Mouse (Mus musculus) C2C12 (cell line): ENCODE data around the gene Ptpn6. TPM values are rescaled to one million over a fixed set of nuclear protein-coding genes. Genes with fewer than 3 reads are reported as not detected.

Experiments
- H3K27me3 ChIP-seq: one replicate; pipeline ENCODE4 v1.6.1; 2011; ENCODE audit not compliant: control insufficient read depth, insufficient read depth, insufficient read length
- H3K36me3 ChIP-seq: one replicate; pipeline ENCODE4 v1.6.1; 2011; ENCODE audit not compliant: control insufficient read depth, insufficient read depth
- H3K4me3 ChIP-seq: one replicate; pipeline ENCODE4 v1.5.1; 2011; ENCODE audit warnings: mild to moderate bottlenecking, control low read depth; ENCODE audit not compliant: poor library complexity, insufficient read depth, severe bottlenecking
- H3K79me2 ChIP-seq: one replicate; pipeline ENCODE4 v1.6.1; 2011; ENCODE audit not compliant: control insufficient read depth, insufficient read depth
- H3K79me3 ChIP-seq: one replicate; pipeline ENCODE4 v1.6.1; 2011; ENCODE audit warnings: low read depth, control low read depth
- H3ac ChIP-seq: one replicate; pipeline ENCODE3; 2011; ENCODE audit warnings: low read depth; ENCODE audit not compliant: control insufficient read depth, insufficient read length
- CEBPB ChIP-seq: IDR thresholded peaks from one replicate; pipeline ENCODE4 v1.6.1; 2011; ENCODE audit warnings: low read depth, mild to moderate bottlenecking, control low read depth, moderate library complexity
- CTCF ChIP-seq: IDR thresholded peaks from one replicate; pipeline ENCODE4 v1.5.1; 2011; ENCODE audit not compliant: control insufficient read depth, insufficient read depth, insufficient read length
- FOSL1 ChIP-seq: IDR thresholded peaks from one replicate; pipeline ENCODE4 v1.8.0; 2011; ENCODE audit warnings: mild to moderate bottlenecking, low read length; ENCODE audit not compliant: poor library complexity, insufficient read depth, severe bottlenecking
- MAX ChIP-seq: IDR thresholded peaks from one replicate; pipeline ENCODE4 v1.6.1; 2011; ENCODE audit warnings: mild to moderate bottlenecking, control low read depth
- MYOD1 ChIP-seq: IDR thresholded peaks from one replicate; pipeline ENCODE4 v1.6.1; 2011; ENCODE audit warnings: low read depth; ENCODE audit not compliant: control insufficient read depth, insufficient read length
- MYOG ChIP-seq: IDR thresholded peaks from one replicate; pipeline ENCODE4 v1.6.1; 2011; ENCODE audit not compliant: control insufficient read depth, insufficient read length; ENCODE audit errors: extremely low read depth
- USF1 ChIP-seq: IDR thresholded peaks from one replicate; pipeline ENCODE4 v1.6.1; 2011; ENCODE audit warnings: low read depth, mild to moderate bottlenecking, control low read depth, moderate library complexity
- polyA plus RNA-seq: library from polyadenylated mRNA; unstranded; fragments of >200 nt; fragmentation: generic; extraction: Trizol; gene quantifications from one replicate; pipeline ENCODE4 v1.2.1, GENCODE M21; 2012; ENCODE audit warnings: missing spikeins

Gene Ptpn6
- polyA plus RNA-seq, 1 experiment = 8.2 TPM

DNA sequence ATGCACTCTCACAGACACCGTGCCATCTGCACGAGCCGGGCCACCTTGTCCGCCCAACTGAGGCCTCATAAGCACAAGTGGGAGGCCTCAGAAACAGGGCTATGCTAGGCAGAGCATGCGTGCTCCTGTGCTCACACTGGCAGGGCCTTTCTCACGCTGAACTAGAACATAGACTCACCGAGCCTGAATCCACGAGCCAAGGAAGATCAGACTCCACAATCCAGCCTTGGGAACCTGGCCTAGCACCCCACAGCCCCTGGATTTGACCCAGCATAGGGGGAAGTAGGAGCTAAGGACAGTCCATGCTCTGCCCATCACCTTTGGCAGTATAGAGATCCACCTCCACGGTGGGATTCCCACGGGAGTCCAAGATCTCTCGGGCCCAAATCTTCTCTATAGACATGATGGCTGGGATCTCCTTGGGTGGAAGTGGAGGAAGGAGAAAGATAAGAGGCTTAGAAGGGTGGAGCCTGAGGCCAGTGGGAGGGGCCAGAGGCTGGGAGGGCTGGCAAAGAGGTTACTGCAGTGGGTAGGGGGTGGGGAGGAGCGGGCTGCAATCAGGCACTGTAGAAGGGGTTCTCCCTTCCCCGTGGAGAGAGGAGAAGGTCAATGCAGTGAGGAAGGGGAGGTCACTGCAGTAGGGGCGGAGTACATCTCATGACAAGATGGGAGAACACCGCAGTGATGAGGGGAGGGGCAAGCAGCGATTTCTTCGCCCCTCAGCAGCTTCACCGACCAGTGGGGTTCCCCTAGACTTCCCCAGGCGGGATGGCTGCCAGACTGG, 29.6 kb upstream of the Ptpn6 start:
- no peaks in the 10 kb centered on the region for H3K79me2 ChIP-seq
- no peaks in the 10 kb centered on the region for H3K27me3 ChIP-seq
- TF ChIP-seq CTCF = no peak
- TF ChIP-seq FOSL1 = no peak
- TF ChIP-seq MYOG = no peak
- no peak for TF ChIP-seq CEBPB
- no peak for TF ChIP-seq USF1
- no peak for TF ChIP-seq MYOD1
- no peak for TF ChIP-seq MAX
- no peaks in the 10 kb centered on the region for H3K36me3 ChIP-seq
- no peak overlapping the region for H3ac ChIP-seq
- H3K4me3 ChIP-seq = no peak overlapping the region
- H3K79me3 ChIP-seq = no peaks in the 10 kb centered on the region

DNA sequence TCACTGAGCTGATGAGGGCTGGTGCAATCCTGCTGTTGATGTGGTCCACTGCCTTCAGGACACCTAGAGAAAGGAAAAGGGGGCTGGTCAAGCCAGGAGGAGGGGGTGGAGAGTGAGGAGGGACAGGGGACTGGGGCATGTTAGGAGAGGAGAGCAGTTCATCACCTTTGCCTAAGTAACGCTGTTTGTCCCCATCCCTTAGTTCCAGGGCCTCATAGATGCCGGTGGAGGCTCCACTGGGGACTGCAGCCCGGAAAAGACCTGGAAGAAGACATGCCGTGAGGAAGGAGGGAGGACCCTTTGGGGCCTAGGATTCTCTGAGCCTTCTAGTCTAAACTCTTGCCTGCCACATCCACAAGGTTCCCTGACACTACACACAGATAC, 29.0 kb upstream of the Ptpn6 start:
- Histone ChIP-seq H3K79me3 (no peaks in the 10 kb centered on the region), H3K79me2 (no peaks in the 10 kb centered on the region), H3K36me3 (no peaks in the 10 kb centered on the region), H3K4me3 (no peak overlapping the region), H3ac (no peak overlapping the region), H3K27me3 (no peaks in the 10 kb centered on the region)
- TF ChIP-seq CEBPB = no peak
- no peak for TF ChIP-seq MAX
- no peak for TF ChIP-seq FOSL1
- TF ChIP-seq CTCF = no peak
- TF ChIP-seq MYOG = no peak
- no peak for TF ChIP-seq MYOD1
- no peak for TF ChIP-seq USF1

DNA sequence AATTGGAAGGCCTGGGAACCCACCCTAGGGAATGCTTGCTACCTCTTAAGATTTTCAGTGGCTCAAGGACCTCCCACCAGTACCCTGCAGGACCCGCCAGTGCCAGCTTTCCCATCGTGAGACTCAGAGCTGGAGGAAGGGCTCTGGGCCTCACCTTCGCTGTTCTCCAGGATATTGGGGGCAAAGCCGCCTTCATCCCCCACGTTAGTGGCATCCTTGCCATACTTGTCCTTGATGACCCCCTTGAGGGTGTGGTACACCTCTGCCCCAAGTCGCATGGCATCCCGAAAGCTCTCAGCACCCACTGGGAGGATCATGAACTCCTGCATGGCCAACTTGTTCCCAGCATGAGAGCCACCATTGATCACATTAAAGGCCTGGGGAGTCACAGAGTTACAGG, 27.4 kb upstream of the Ptpn6 start:
- H3K79me2 ChIP-seq = no peaks in the 10 kb centered on the region
- no peak overlapping the region for H3K4me3 ChIP-seq
- no peaks in the 10 kb centered on the region for H3K79me3 ChIP-seq
- H3K36me3 ChIP-seq = no peaks in the 10 kb centered on the region
- H3ac ChIP-seq = no peak overlapping the region
- TF ChIP-seq MYOD1 (no peak), MAX (no peak), CTCF (no peak), MYOG (no peak), CEBPB (no peak), USF1 (no peak), FOSL1 (no peak)
- no peaks in the 10 kb centered on the region for H3K27me3 ChIP-seq

DNA sequence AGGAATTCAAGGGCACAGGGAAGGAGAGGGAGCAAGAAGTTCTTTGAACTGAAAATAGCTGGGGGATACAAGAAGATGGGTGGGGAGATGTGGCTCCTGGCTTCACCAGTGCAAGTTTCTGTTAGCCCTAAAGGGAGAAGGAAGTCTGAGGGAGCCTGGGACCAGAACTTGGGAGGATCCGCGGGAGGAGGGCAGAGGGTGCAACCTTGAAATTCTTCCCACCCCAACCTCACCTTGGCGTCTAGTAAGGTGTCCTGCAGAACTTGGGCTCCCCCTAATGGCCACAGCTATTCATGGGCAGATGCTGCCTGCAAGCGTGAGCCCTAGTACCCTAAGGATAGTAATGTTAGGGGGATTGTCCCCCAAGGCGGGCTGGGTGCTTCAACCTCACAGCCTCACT, 20.7 kb upstream of the Ptpn6 start:
- H3ac ChIP-seq = peak overlapping the region; percentile 20
- peaks cover 19% of the 10 kb centered on the region for H3K79me3 ChIP-seq
- no peaks in the 10 kb centered on the region for H3K27me3 ChIP-seq
- H3K4me3 ChIP-seq = no peak overlapping the region
- TF ChIP-seq CTCF (peak; percentile 87), MAX (no peak)
- H3K79me2 ChIP-seq = peaks cover 28% of the 10 kb centered on the region
- peaks cover 4% of the 10 kb centered on the region for H3K36me3 ChIP-seq

DNA sequence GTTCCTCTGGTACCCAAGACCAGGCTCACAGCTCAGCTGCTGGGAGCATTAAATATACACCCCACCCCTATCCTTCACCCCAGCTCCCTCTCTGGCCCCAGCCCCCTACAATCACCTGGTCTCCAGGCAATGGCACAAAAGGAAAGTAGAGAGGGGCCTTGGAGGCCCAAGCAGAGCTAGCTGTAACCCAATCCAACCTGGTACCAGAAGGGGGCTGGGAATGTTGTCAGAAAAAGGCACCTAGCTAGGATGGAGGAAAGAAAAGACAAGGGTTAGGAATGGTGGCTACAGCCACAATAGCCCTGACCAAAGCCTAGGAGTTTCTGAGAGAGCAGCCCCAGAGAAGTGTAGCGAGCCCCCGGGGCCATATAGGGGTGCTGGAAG, 20.3 kb upstream of the Ptpn6 start:
- Histone ChIP-seq H3ac (no peak overlapping the region), H3K4me3 (no peak overlapping the region), H3K79me2 (peaks cover 32% of the 10 kb centered on the region), H3K79me3 (peaks cover 23% of the 10 kb centered on the region), H3K27me3 (no peaks in the 10 kb centered on the region), H3K36me3 (peaks cover 5% of the 10 kb centered on the region)
- TF ChIP-seq FOSL1 (no peak), MAX (no peak), MYOD1 (no peak), USF1 (no peak), CEBPB (no peak), MYOG (no peak), CTCF (no peak)
